22 mouse cellular contexts compared by ENCODE assay signal in genomic region chr4:140793795-140794194, GRCm38 (mm10). TPM values are rescaled to one million over a fixed set of nuclear protein-coding genes. Genes with fewer than 3 reads are reported as not detected.
DNase-seq lines count a peak whose midpoint lies in the region; ATAC-seq and TF ChIP-seq lines count a peak whose summit lies in the region.
"Had no signal": no experiment of that assay in that cellular context is flagged by ENCODE, and none has a peak within 500 bp of the region (broad histone marks: within the 10 kb centered on the region; RNA-seq: fewer than 3 reads in every experiment).

No protein-coding gene starts in this region.

- no peaks in the 10 kb centered on the region for H3K36me3 ChIP-seq in heart, embryonic 10.5 days
- H3K36me3 ChIP-seq in liver, postnatal 0 days (replicated peaks; ENCODE audit: insufficient read depth, low read length): no peaks in the 10 kb centered on the region
- H3K36me3 ChIP-seq in thymus, adult 2 months (ENCODE audit: control insufficient read depth, insufficient read depth, low read length): no peaks in the 10 kb centered on the region
- H3K36me3 ChIP-seq in forebrain, embryonic 11.5 days (ENCODE audit: control insufficient read depth, insufficient read depth, low read length): no peaks in the 10 kb centered on the region
- H3K36me3 ChIP-seq: embryonic facial prominence, embryonic 12.5 days; G1E; hindbrain, embryonic 15.5 days had no signal

- no peak overlapping the region for H3K4me2 ChIP-seq in liver, postnatal 0 days (ENCODE audit: low read depth, low read length)
- no peak overlapping the region for H3K4me2 ChIP-seq in forebrain, embryonic 11.5 days (ENCODE audit: low read depth, low read length, severe bottlenecking)
- H3K4me2 ChIP-seq: embryonic facial prominence, embryonic 12.5 days; hindbrain, embryonic 15.5 days had no signal

- TF ChIP-seq EP300 in liver, postnatal 0 days (IDR thresholded peaks at IDR 0.05; ENCODE audit: low read depth): no peak

- 69% methylated on average over 9 of the region's 9 CpGs for WGBS in heart, embryonic 10.5 days
- 68% methylated on average over 9 of the region's 9 CpGs for WGBS in liver, postnatal 0 days (ENCODE audit: insufficient replicate concordance)
- WGBS in thymus, adult 2 months: 86% methylated on average over 9 of the region's 9 CpGs
- WGBS in forebrain, embryonic 11.5 days: 54% methylated on average over 9 of the region's 9 CpGs

- TF ChIP-seq CTCF in liver, postnatal 0 days (IDR thresholded peaks at IDR 0.05; ENCODE audit: low read depth): peak; percentile 55
- 0 out of 2 replicates have a peak, but pooled peaks have one; percentile 18 for TF ChIP-seq CTCF in thymus, adult 2 months (IDR thresholded peaks at IDR 0.05; ENCODE audit: borderline replicate concordance, control insufficient read depth, extremely low read depth, insufficient read depth, low read length, poor library complexity)

- TF ChIP-seq POLR2A in thymus, adult 2 months (IDR thresholded peaks at IDR 0.05; ENCODE audit: control insufficient read depth, extremely low read depth, insufficient read depth, low read length, poor library complexity): no peak

- no peak overlapping the region for H3K4me3 ChIP-seq in heart, embryonic 10.5 days
- no peak overlapping the region for H3K4me3 ChIP-seq in liver, postnatal 0 days (ENCODE audit: low read depth, low read length)
- H3K4me3 ChIP-seq in thymus, adult 2 months (ENCODE audit: control insufficient read depth, insufficient read depth, low read length): no peak overlapping the region
- H3K4me3 ChIP-seq in forebrain, embryonic 11.5 days (ENCODE audit: low read depth, low read length): no peak overlapping the region
- H3K4me3 ChIP-seq: embryonic facial prominence, embryonic 12.5 days; hindbrain, embryonic 15.5 days had no signal

- peaks cover 15% of the 10 kb centered on the region; the same call in 1 of the 2 replicates for H3K27me3 ChIP-seq in heart, embryonic 10.5 days (ENCODE audit: insufficient read depth, poor library complexity, severe bottlenecking)
- H3K27me3 ChIP-seq in liver, postnatal 0 days (ENCODE audit: insufficient read depth, low read length): no peaks in the 10 kb centered on the region
- no peaks in the 10 kb centered on the region for H3K27me3 ChIP-seq in thymus, adult 2 months (ENCODE audit: control insufficient read depth, insufficient read depth, low read length)
- H3K27me3 ChIP-seq in forebrain, embryonic 11.5 days (ENCODE audit: control insufficient read depth, insufficient read depth, low read length): no peaks in the 10 kb centered on the region
- H3K27me3 ChIP-seq: hindbrain, embryonic 15.5 days had no signal

- H3K27ac ChIP-seq in heart, embryonic 10.5 days: peak overlapping the region; percentile 6; the same call in 1 of the 2 replicates
- no peak overlapping the region for H3K27ac ChIP-seq in liver, postnatal 0 days (ENCODE audit: low read depth)
- no peak overlapping the region for H3K27ac ChIP-seq in thymus, adult 2 months (ENCODE audit: control insufficient read depth, insufficient read depth, low read length)
- no peak overlapping the region for H3K27ac ChIP-seq in forebrain, embryonic 11.5 days (ENCODE audit: low read depth, low read length)
- H3K27ac ChIP-seq: embryonic facial prominence, embryonic 12.5 days; hindbrain, embryonic 15.5 days had no signal

- no peak for ATAC-seq in liver, postnatal 0 days
- 0 out of 2 replicates have a peak, but pooled peaks have one; percentile 7 for ATAC-seq in monocyte, adult 5-6 weeks (replicated peaks; ENCODE audit: insufficient number of reproducible peaks, low FRiP score, low TSS enrichment, poor library complexity, severe bottlenecking)
- no peak for ATAC-seq in forebrain, embryonic 11.5 days (replicated peaks; ENCODE audit: low FRiP score)

- no peak for DNase-seq in heart, embryonic 10.5 days (ENCODE audit: low spot score)
- no peak for DNase-seq in heart, adult 9 months (ENCODE audit: low spot score in 2 of 2)
- DNase-seq in liver, postnatal 0 days: peak; percentile 45
- DNase-seq in liver: no peak
- DNase-seq in thymus, adult 2 months: no peak
- DNase-seq in thymus, postnatal 14 days: no peak
- DNase-seq in forebrain, embryonic 11.5 days (ENCODE audit: low spot score): no peak
- DNase-seq: B cell, adult 2 months; cerebellum, adult 11 months; cerebellum, postnatal 25 days; gastrocnemius, postnatal 36 days; kidney, adult 2 months; kidney, postnatal 4 days; layer of hippocampus, postnatal 36 days; left cerebral cortex, postnatal 4 days; lung, adult 18-20 months; thymus, adult 18-20 months had no signal

- no peaks in the 10 kb centered on the region for H3K9me3 ChIP-seq in heart, embryonic 10.5 days
- no peaks in the 10 kb centered on the region for H3K9me3 ChIP-seq in liver, postnatal 0 days (ENCODE audit: low read length)
- H3K9me3 ChIP-seq in forebrain, embryonic 11.5 days (ENCODE audit: control insufficient read depth, low read length): no peaks in the 10 kb centered on the region
- H3K9me3 ChIP-seq: embryonic facial prominence, embryonic 12.5 days; G1E; hindbrain, embryonic 15.5 days had no signal

- no peak overlapping the region for H3K9ac ChIP-seq in liver, postnatal 0 days (replicated peaks)
- H3K9ac ChIP-seq in forebrain, embryonic 11.5 days (ENCODE audit: low read length): no peak overlapping the region
- H3K9ac ChIP-seq: embryonic facial prominence, embryonic 12.5 days; hindbrain, embryonic 15.5 days had no signal

- H3K4me1 ChIP-seq in heart, embryonic 10.5 days: peaks cover 32% of the 10 kb centered on the region
- no peaks in the 10 kb centered on the region; the same call in 1 of the 2 replicates for H3K4me1 ChIP-seq in liver, postnatal 0 days (ENCODE audit: insufficient read depth)
- H3K4me1 ChIP-seq in thymus, adult 2 months (replicated peaks; ENCODE audit: control insufficient read depth, insufficient read depth, low read length): no peaks in the 10 kb centered on the region
- no peaks in the 10 kb centered on the region for H3K4me1 ChIP-seq in forebrain, embryonic 11.5 days (replicated peaks; ENCODE audit: control insufficient read depth, insufficient read depth, low read length)
- H3K4me1 ChIP-seq: embryonic facial prominence, embryonic 12.5 days; hindbrain, embryonic 15.5 days had no signal

RNA-seq across cellular contexts. Expression of gene Padi3, which starts 16.7 kb away (rescaled TPM):
- polyA plus RNA-seq in heart, embryonic 10.5 days (2016; fragmentation: Nextera tagmentation; extraction: Ambion mirVana): 0.87 and 0.96 TPM in 2 replicates
- 0.06 and 0.11 TPM in 2 replicates for polyA plus RNA-seq in liver, postnatal 0 days (2015; fragmentation: Nextera tagmentation; extraction: Ambion mirVana)
- 2.6 and 3.7 TPM in 2 replicates for polyA plus RNA-seq in thymus, adult 2 months (2012; rRNA removed)
- not detected in 3 replicates for total RNA-seq in monocyte, adult 5-6 weeks (2017)
- polyA plus RNA-seq in forebrain, embryonic 11.5 days (2014; fragmentation: Nextera tagmentation; extraction: Ambion mirVana): not detected in 2 replicates
- total RNA-seq: layer of hippocampus, postnatal 36 days; left cerebral cortex, postnatal 4 days had no signal
- polyA plus RNA-seq: heart, embryonic 14.5 days; hindbrain, embryonic 15.5 days had no signal

RNA-seq across cellular contexts. Expression of gene Padi4, which starts 19.8 kb away (rescaled TPM):
- 1.9 and 2.9 TPM in 2 replicates for polyA plus RNA-seq in heart, embryonic 10.5 days (2016; fragmentation: Nextera tagmentation; extraction: Ambion mirVana)
- polyA plus RNA-seq in liver, postnatal 0 days (2015; fragmentation: Nextera tagmentation; extraction: Ambion mirVana): 3.6 and 4.5 TPM in 2 replicates
- polyA plus RNA-seq in thymus, adult 2 months (2012; rRNA removed): 21.0 and 23.5 TPM in 2 replicates
- 5.7 to 16.3 TPM (median 13.0 TPM) in 3 replicates for total RNA-seq in monocyte, adult 5-6 weeks (2017)
- polyA plus RNA-seq in forebrain, embryonic 11.5 days (2014; fragmentation: Nextera tagmentation; extraction: Ambion mirVana): 1.8 and 2.0 TPM in 2 replicates
- total RNA-seq: G1E; layer of hippocampus, postnatal 36 days; left cerebral cortex, postnatal 4 days had no signal
- polyA plus RNA-seq: embryonic facial prominence, embryonic 12.5 days had no signal

RNA-seq across cellular contexts. Expression of gene Padi6, which starts 51.4 kb away (rescaled TPM):
- not detected in 2 replicates for polyA plus RNA-seq in heart, embryonic 10.5 days (2016; fragmentation: Nextera tagmentation; extraction: Ambion mirVana)
- polyA plus RNA-seq in liver, postnatal 0 days (2015; fragmentation: Nextera tagmentation; extraction: Ambion mirVana): not detected in 2 replicates
- polyA plus RNA-seq in thymus, adult 2 months (2012; rRNA removed): 0.90 and 1.0 TPM in 2 replicates
- total RNA-seq in monocyte, adult 5-6 weeks (2017): not detected in 3 replicates
- polyA plus RNA-seq in forebrain, embryonic 11.5 days (2014; fragmentation: Nextera tagmentation; extraction: Ambion mirVana): 0.08 TPM in 1 of 2 replicates, not detected in the other
- total RNA-seq: G1E; gastrocnemius, postnatal 36 days; layer of hippocampus, postnatal 36 days had no signal
- polyA plus RNA-seq: embryonic facial prominence, embryonic 12.5 days; G1E; heart, embryonic 14.5 days; hindbrain, embryonic 15.5 days; kidney, adult 2 months had no signal

RNA-seq across cellular contexts. Expression of gene Padi1, which starts 51.8 kb away (rescaled TPM):
- polyA plus RNA-seq in heart, embryonic 10.5 days (2016; fragmentation: Nextera tagmentation; extraction: Ambion mirVana): 0.16 TPM in 2 replicates
- polyA plus RNA-seq in liver, postnatal 0 days (2015; fragmentation: Nextera tagmentation; extraction: Ambion mirVana): 0.02 TPM in 1 of 2 replicates, not detected in the other
- 0.85 and 0.89 TPM in 2 replicates for polyA plus RNA-seq in thymus, adult 2 months (2012; rRNA removed)
- 0.29 to 0.86 TPM in 2 of 3 replicates, not detected in the other for total RNA-seq in monocyte, adult 5-6 weeks (2017)
- 0.12 TPM in 1 of 2 replicates, not detected in the other for polyA plus RNA-seq in forebrain, embryonic 11.5 days (2014; fragmentation: Nextera tagmentation; extraction: Ambion mirVana)
- total RNA-seq: layer of hippocampus, postnatal 36 days had no signal
